Mouse (Mus musculus) liver, adult 2 months (tissue): ENCODE results near the gene Negr1.

ENCODE experiments used
- CTCF ChIP-seq: fragments of 200-500 bp; IDR thresholded peaks from 2 replicates; pipeline ENCODE4 v1.5.1; 2011; ENCODE audit warnings: low read depth, low read length, control low read depth
- POLR2A ChIP-seq: fragments of 200-500 bp; IDR thresholded peaks from 2 replicates; pipeline ENCODE4 v1.6.1; 2011; ENCODE audit warnings: low read length, control low read depth; ENCODE audit not compliant: insufficient read depth; ENCODE audit errors: extremely low read depth

- TF ChIP-seq CTCF = no peak
- no peak for TF ChIP-seq POLR2A
Measured at GRCm38 (mm10) chr3:156958640-156959039, 397.0 kb downstream of the Negr1 start.
